Comparison of ENCODE assay signal across 9 mouse cellular contexts in genomic region chr11:98931513-98932292, GRCm38 (mm10). TPM values are rescaled to one million over a fixed set of nuclear protein-coding genes. Genes with fewer than 3 reads are reported as not detected.
A peak's percentile ranks its signal among the peaks of the same experiment; 100 is the strongest.
DNase-seq lines count a peak whose midpoint lies in the region; ATAC-seq and TF ChIP-seq lines count a peak whose summit lies in the region.
"Had no signal": no experiment of that assay in that cellular context is flagged by ENCODE, and none has a peak within 500 bp of the region (broad histone marks: within the 10 kb centered on the region; RNA-seq: fewer than 3 reads in every experiment).

No protein-coding gene starts in this region.

- DNase-seq in heart, adult 9 months (ENCODE audit: low spot score in 2 of 2): no peak
- peak; percentile 41 for DNase-seq in kidney, adult 9 months
- DNase-seq in spleen, postnatal 10 days (ENCODE audit: low spot score in 2 of 2): no peak
- no peak for DNase-seq in left cerebral cortex, adult 8-10 months (ENCODE audit: low spot score in 2 of 2)

- peak; percentile 22 for TF ChIP-seq CTCF in ES-Bruce4 (IDR thresholded peaks at IDR 0.05; ENCODE audit: low read depth, low read length)

- no peak for TF ChIP-seq EP300 in ES-Bruce4 (IDR thresholded peaks at IDR 0.05; ENCODE audit: insufficient read depth, low read depth, low read length)

- H3K4me2 ChIP-seq in heart, embryonic 12.5 days: peak overlapping the region; percentile 87
- H3K4me2 ChIP-seq in forebrain, embryonic 15.5 days (replicated peaks): no peak overlapping the region
- peak overlapping the region; percentile 76 for H3K4me2 ChIP-seq in neural tube, embryonic 13.5 days

- WGBS in heart, embryonic 12.5 days: 15% methylated on average over 7 of the region's 7 CpGs
- WGBS in forebrain, embryonic 15.5 days: 9% methylated on average over 7 of the region's 7 CpGs
- WGBS in neural tube, embryonic 13.5 days: 19% methylated on average over 7 of the region's 7 CpGs

- H3K4me1 ChIP-seq in heart, embryonic 12.5 days (replicated peaks): peaks cover 85% of the 10 kb centered on the region
- peaks cover 8% of the 10 kb centered on the region for H3K4me1 ChIP-seq in ES-Bruce4 (ENCODE audit: control insufficient read depth, insufficient read depth, low read length)
- peaks cover 71% of the 10 kb centered on the region for H3K4me1 ChIP-seq in forebrain, embryonic 15.5 days
- H3K4me1 ChIP-seq in neural tube, embryonic 13.5 days (replicated peaks): peaks cover 78% of the 10 kb centered on the region

- TF ChIP-seq POLR2A in ES-Bruce4 (IDR thresholded peaks at IDR 0.05; ENCODE audit: insufficient read depth, low read length): no peak

- H3K9me3 ChIP-seq in heart, embryonic 12.5 days (replicated peaks): no peaks in the 10 kb centered on the region
- H3K9me3 ChIP-seq in ES-Bruce4 (replicated peaks; ENCODE audit: control insufficient read depth, insufficient read depth, low read length, poor library complexity, severe bottlenecking): no peaks in the 10 kb centered on the region
- H3K9me3 ChIP-seq in forebrain, embryonic 15.5 days: no peaks in the 10 kb centered on the region
- no peaks in the 10 kb centered on the region for H3K9me3 ChIP-seq in neural tube, embryonic 13.5 days

- peak overlapping the region; percentile 91 for H3K9ac ChIP-seq in heart, embryonic 12.5 days
- H3K9ac ChIP-seq in ES-Bruce4 (ENCODE audit: low read depth, poor library complexity, severe bottlenecking): no peak overlapping the region
- H3K9ac ChIP-seq in forebrain, embryonic 15.5 days (replicated peaks): no peak overlapping the region
- H3K9ac ChIP-seq in neural tube, embryonic 13.5 days: peak overlapping the region; percentile 79; the same call in 1 of the 2 replicates

- H3K27me3 ChIP-seq in heart, embryonic 12.5 days (replicated peaks): no peaks in the 10 kb centered on the region
- no peaks in the 10 kb centered on the region for H3K27me3 ChIP-seq in ES-Bruce4 (ENCODE audit: control insufficient read depth, insufficient read depth, low read length, poor library complexity, severe bottlenecking)
- H3K27me3 ChIP-seq in forebrain, embryonic 15.5 days: peaks cover 15% of the 10 kb centered on the region
- H3K27me3 ChIP-seq in neural tube, embryonic 13.5 days: no peaks in the 10 kb centered on the region
- H3K27me3 ChIP-seq: Patski had no signal

- H3K27ac ChIP-seq in heart, embryonic 12.5 days (ENCODE audit: poor library complexity, severe bottlenecking): peak overlapping the region; percentile 99
- H3K27ac ChIP-seq in ES-Bruce4 (ENCODE audit: insufficient read depth, low read length): no peak overlapping the region
- H3K27ac ChIP-seq in forebrain, embryonic 15.5 days (replicated peaks): peak overlapping the region; percentile 52
- H3K27ac ChIP-seq in neural tube, embryonic 13.5 days (replicated peaks): peak overlapping the region; percentile 79

- no peak for ATAC-seq in heart, embryonic 12.5 days (ENCODE audit: insufficient number of reproducible peaks, low FRiP score)
- ATAC-seq in forebrain, embryonic 15.5 days (replicated peaks): 0 out of 2 replicates have a peak, but pooled peaks have one; percentile 24
- 0 out of 2 replicates have a peak, but pooled peaks have one; percentile 0 for ATAC-seq in neural tube, embryonic 13.5 days (ENCODE audit: low read depth)
- ATAC-seq: Patski had no signal

- peak overlapping the region; percentile 14; the same call in 1 of the 2 replicates for H3K4me3 ChIP-seq in heart, embryonic 12.5 days
- no peak overlapping the region for H3K4me3 ChIP-seq in ES-Bruce4 (ENCODE audit: low read depth, low read length)
- no peak overlapping the region for H3K4me3 ChIP-seq in forebrain, embryonic 15.5 days
- no peak overlapping the region for H3K4me3 ChIP-seq in neural tube, embryonic 13.5 days

- H3K36me3 ChIP-seq in heart, embryonic 12.5 days: peaks cover 3% of the 10 kb centered on the region; the same call in 1 of the 2 replicates
- no peaks in the 10 kb centered on the region for H3K36me3 ChIP-seq in ES-Bruce4 (ENCODE audit: control insufficient read depth, insufficient read depth, low read length, poor library complexity, severe bottlenecking)
- H3K36me3 ChIP-seq in forebrain, embryonic 15.5 days: no peaks in the 10 kb centered on the region
- H3K36me3 ChIP-seq in neural tube, embryonic 13.5 days: no peaks in the 10 kb centered on the region

RNA-seq across cellular contexts. Expression of gene Rara, which starts 4.1 kb away (rescaled TPM):
- polyA plus RNA-seq in heart, embryonic 12.5 days (2016; fragmentation: Nextera tagmentation; extraction: Ambion mirVana): 33.8 and 35.1 TPM in 2 replicates
- 23.7 and 26.3 TPM in 2 replicates for polyA plus RNA-seq in ES-Bruce4 (2011; ENCODE audit: insufficient read depth, insufficient read length, low read depth, missing spikeins)
- 9.2 and 9.9 TPM in 2 replicates for polyA plus RNA-seq in forebrain, embryonic 15.5 days (2015; fragmentation: Nextera tagmentation; extraction: Ambion mirVana)
- 24.0 and 26.7 TPM in 2 replicates for polyA plus RNA-seq in neural tube, embryonic 13.5 days (2015; fragmentation: Nextera tagmentation; extraction: Ambion mirVana)
- 10 to 100 TPM; 11.1 to 11.7 (median 11.4) TPM for total RNA-seq in left cerebral cortex, adult 8-10 months (2022)

RNA-seq across cellular contexts. Expression of gene Cdc6, which starts 24.1 kb away (rescaled TPM):
- polyA plus RNA-seq in heart, embryonic 12.5 days (2016; fragmentation: Nextera tagmentation; extraction: Ambion mirVana): 27.0 and 27.7 TPM in 2 replicates
- polyA plus RNA-seq in ES-Bruce4 (2011; ENCODE audit: insufficient read depth, insufficient read length, low read depth, missing spikeins): 54.3 and 55.8 TPM in 2 replicates
- 11.2 and 12.1 TPM in 2 replicates for polyA plus RNA-seq in forebrain, embryonic 15.5 days (2015; fragmentation: Nextera tagmentation; extraction: Ambion mirVana)
- 4.2 and 4.7 TPM in 2 replicates for polyA plus RNA-seq in neural tube, embryonic 13.5 days (2015; fragmentation: Nextera tagmentation; extraction: Ambion mirVana)
- total RNA-seq in left cerebral cortex, adult 8-10 months (2022): under 1 TPM; 0.15 to 0.91 (median 0.25) TPM

RNA-seq across cellular contexts. Expression of gene Gjd3, which starts 51.1 kb away (rescaled TPM):
- polyA plus RNA-seq in heart, embryonic 12.5 days (2016; fragmentation: Nextera tagmentation; extraction: Ambion mirVana): 3.5 and 3.9 TPM in 2 replicates
- not detected in 2 replicates for polyA plus RNA-seq in ES-Bruce4 (2011; ENCODE audit: insufficient read depth, insufficient read length, low read depth, missing spikeins)
- 0.62 and 0.84 TPM in 2 replicates for polyA plus RNA-seq in forebrain, embryonic 15.5 days (2015; fragmentation: Nextera tagmentation; extraction: Ambion mirVana)
- 1.4 and 1.5 TPM in 2 replicates for polyA plus RNA-seq in neural tube, embryonic 13.5 days (2015; fragmentation: Nextera tagmentation; extraction: Ambion mirVana)
- 1 to 10 TPM; 1.2 to 1.8 (median 1.4) TPM for total RNA-seq in left cerebral cortex, adult 8-10 months (2022)

Comparison
In these comparisons a context has a peak if more than half of its experiments do, and no peak if none do; other contexts are left out.
1. H3K9ac ChIP-seq: peak in heart, embryonic 12.5 days (single experiment) and neural tube, embryonic 13.5 days (single experiment); none in ES-Bruce4 (single experiment) and forebrain, embryonic 15.5 days (single experiment).